Mouse (Mus musculus) embryonic fibroblast, embryonic 13.5 days (primary cell): ENCODE data around the gene Prickle1.

Experiments used
- CTCF ChIP-seq: IDR thresholded peaks from 2 replicates; pipeline ENCODE4 v1.5.1; 2011; ENCODE audit warnings: mild to moderate bottlenecking, control low read depth, low read length, moderate library complexity, borderline replicate concordance; ENCODE audit not compliant: insufficient read depth
- POLR2A ChIP-seq: IDR thresholded peaks from 2 replicates; pipeline ENCODE4 v1.6.1; 2011; ENCODE audit warnings: low read depth, mild to moderate bottlenecking, control low read depth, low read length, moderate library complexity

DNA sequence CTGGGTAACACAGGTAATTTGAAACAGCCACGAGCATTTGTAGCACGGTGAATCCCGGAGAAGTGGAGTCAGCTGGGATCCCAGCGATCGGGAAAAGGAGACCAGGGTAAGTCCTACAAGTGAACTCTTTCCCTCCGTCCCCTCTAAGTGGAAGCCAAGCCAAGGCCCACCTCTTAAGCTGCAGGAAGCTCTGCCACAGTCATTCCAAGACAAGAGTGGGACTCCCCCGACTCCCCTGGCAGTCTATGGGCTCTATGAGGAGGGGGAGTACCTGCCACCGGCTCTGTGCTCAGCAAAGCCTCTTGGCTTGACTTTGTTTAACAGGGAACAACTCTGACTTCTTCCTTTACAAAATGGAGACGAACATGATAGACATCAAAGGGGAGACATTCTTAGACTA is 47.4 kb downstream of the Prickle1 start:
- TF ChIP-seq CTCF = no peak
- no peak for TF ChIP-seq POLR2A
